Mouse (Mus musculus): ENCODE results near the gene Cope.

Cope gene

DNA sequence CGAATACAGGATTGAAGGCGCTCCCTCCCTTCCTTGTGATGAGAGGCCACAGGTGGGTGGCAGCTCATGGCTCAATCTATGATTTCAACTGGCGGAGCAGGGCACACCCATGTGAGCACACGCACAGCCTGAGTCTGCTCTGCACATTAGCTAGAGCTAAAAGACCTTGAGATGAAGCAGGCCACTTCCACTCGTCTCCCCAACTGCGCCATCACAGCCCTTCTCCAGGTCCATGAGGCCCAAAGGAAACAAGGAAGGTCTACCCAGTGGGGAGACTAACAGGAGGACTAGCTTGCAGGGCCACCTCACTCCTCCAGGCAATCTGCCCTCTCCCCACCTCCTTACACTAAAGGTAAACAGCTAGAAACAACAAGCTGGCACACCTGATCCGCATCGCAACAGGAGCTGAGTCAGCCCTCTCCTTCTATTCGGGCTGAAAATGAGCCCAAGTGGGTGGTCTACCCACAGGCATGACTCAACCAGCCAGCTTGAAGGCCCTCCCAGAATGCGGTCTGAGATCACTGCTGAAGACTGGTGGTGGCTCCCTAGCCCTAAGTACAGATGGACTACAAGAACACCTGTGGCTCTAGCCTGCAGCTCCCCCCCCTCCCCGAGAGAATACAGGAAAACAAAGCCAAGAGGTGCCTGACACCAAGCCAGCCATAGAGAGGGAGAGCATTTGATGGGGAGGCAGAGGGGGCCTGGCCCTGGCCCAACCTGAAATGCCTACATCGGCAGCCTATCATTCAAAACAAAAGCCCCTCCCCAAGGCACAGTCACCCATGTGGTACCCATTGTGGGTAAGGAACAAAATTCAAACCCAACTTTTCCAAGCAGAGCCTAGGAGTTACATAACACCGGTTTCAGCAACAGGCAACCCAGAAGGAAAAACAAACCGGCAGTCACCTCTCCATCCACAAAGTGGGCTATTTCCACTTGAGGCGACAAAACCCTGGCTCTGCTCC lies 49.0 kb downstream of the Cope start:
- peak in 1 of 2 experiments; percentile 50 for DNase-seq

DNA sequence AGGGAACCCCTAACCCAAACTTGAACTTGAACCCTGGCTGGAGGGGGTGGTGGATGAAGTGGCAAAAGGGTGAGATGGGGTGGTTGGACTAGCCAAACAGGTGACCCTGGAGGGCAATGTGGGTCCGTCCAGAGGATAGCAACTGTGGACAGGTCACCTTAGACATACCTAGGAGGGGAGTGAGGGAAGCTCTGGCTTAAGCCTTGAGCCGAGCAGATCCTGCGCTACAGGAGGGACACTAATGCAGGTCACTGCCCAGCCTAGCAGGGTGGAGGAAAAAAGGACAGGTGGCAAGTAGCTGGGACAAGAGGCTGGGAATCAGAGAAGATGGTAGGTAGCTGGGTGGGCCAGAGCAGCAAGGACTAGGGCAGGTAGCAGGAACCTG lies 49.7 kb downstream of the Cope start:
- no peak for DNase-seq

DNA sequence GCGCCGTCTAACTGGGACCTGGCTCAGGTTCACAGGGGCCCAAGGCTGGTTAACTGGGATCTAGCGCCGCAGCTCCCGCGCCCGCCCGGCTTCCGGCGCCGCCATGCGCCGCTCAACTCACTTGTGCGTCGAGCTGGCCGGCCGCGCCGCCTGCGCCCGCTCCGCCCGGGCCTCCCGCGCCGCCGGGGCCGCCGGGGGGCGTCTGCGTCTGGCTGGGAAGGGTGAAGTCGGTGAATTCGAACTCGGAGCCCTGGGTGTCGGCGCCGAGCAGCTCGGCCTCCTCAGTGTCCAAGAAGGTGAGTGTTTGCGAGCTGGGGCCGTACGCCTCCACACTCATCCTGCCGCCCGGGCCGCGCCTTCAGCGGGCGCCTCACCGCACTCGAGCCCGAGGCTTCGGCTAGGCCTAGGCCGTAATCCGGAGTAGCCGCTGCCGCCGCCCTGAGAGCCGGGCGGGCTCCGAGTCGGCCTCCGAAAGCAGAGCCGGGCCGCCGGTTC lies 50.4 kb downstream of the Cope start:
- DNase-seq, result no peak

DNA sequence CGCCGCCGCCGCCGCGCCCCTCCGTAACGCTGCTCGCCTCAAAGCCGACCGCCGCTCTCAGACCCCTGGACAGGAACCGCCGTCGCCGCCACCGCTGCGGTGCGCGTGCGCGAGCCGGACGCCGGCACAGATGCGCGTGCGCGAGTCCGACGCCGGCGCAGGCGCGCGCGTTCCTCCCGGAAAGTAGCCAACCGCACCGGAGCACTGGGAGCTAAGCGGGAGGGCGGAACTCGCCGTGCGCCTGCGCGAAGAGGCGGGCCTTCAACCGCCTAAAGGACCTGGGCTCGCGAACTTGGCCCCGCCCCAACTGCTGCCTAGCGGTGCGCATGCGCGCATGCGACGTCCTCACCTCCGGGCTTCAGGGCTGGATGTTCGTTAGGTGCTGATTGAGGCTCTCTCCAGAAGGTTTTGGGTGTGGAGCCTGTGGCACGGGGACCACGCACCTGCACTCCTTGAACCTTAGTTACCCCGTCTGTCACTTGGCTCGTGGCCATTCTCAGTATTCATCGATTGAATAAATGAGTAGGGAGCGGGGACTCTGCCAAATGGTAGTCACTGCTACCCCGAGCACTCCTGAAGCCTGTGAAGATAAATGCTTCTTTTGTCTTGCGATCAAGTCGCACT lies 51.0 kb downstream of the Cope start, which contains the start of gene Upf1:
Gene Upf1 (minus strand): TSS at position 85 of the 624 bp plus-strand sequence.
- DNase-seq, result peak; percentile 100

DNA sequence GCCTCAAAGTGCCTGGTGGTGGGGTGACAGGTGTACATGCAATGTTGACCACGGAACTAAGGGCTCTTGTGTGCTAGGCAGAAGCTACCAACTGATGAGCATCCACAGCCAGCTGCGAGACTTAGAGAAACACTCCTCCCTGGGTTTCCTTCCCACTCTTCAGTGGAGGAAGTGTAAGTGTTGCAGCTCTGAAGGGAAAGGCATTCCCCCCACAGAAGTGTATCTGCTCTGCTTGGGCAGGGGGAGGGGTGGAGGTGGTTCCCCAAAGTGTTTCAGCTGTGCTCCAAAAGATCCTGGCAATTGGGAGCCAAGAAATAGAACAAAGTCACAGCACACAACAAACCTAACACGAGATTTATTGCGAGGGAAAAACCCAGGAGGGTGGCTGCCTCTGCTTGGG lies 51.7 kb downstream of the Cope start:
- no peak for DNase-seq

DNA sequence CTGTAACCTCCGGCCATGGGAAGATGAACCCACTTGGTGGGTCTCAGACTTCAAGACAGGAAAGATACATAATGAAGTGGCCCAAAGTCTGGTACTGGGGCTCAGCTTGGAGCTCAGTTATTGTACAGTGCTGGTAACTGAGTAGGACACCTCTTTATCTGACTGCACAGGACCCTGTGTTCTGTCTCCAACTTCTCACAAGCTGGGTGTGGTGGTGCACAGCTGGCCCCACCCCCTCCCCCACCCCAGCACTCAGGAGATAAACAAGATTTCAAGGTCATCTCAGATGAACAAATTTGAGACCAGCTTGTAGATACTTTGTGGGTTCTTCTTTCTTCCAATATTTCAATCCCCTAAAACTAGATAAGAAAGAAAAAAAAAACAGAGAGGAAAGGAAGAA lies 53.8 kb downstream of the Cope start:
- no peak for DNase-seq

GRCm38 (mm10) chr8:70359411-70359810 lies 57.1 kb downstream of the Cope start:
- peak; percentile 37 to 60 for DNase-seq

DNA sequence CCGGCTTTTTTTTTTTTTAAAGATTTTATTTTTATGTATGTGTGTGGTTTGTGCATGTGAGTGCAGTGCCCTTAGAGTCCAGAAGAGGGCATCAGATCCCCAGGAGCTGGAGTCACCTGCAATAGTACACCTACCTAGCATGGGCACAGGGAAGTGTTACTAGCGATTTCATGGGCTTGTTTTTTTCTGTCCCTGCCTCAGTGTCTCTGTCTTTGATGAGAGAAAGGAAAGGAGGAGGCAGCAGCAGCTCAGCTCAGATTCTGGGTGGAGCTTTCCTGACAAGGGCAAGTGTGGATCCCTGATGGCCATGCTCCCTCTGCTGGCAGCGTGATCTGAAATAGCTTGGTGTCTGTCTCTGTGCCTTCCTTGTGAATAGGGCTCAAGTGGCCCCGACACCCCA lies 58.5 kb downstream of the Cope start:
- peak; percentile 42 to 62 for DNase-seq

GRCm38 (mm10) chr8:70361484-70362032 lies 59.2 kb downstream of the Cope start:
- DNase-seq, result no peak
